Comparison of ENCODE assay signal across 7 mouse cellular contexts in genomic region chr11:103111881-103112551, GRCm38 (mm10). TPM values are rescaled to one million over a fixed set of nuclear protein-coding genes. Genes with fewer than 3 reads are reported as not detected.
A peak's percentile ranks its signal among the peaks of the same experiment; 100 is the strongest.
DNase-seq lines count a peak whose midpoint lies in the region; ATAC-seq and TF ChIP-seq lines count a peak whose summit lies in the region.

No protein-coding gene starts in this region.

- intact Hi-C loops in gastrocnemius, postnatal 36 days (cut with DNase I) = no loop called here

- no peaks in the 10 kb centered on the region for H3K27me3 ChIP-seq in intestine, embryonic 15.5 days (replicated peaks)
- peaks cover 21% of the 10 kb centered on the region for H3K27me3 ChIP-seq in liver, embryonic 15.5 days

- no peak for TF ChIP-seq CTCF in cortical plate, adult 2 months (IDR thresholded peaks at IDR 0.05; ENCODE audit: extremely low read depth, insufficient read depth, low read length)

- WGBS in intestine, embryonic 15.5 days = 2% methylated on average over 28 of the region's 28 CpGs
- WGBS in liver, embryonic 15.5 days (ENCODE audit: insufficient replicate concordance) = 13% methylated on average over 28 of the region's 28 CpGs

- peak; percentile 20; the same call in 1 of the 2 replicates for TF ChIP-seq POLR2A in cortical plate, adult 2 months (IDR thresholded peaks at IDR 0.05; ENCODE audit: extremely low read depth, insufficient read depth, low read length)

- peak; percentile 32 for ATAC-seq in intestine, embryonic 15.5 days
- no peak for ATAC-seq in liver, embryonic 15.5 days (ENCODE audit: insufficient read depth)

- H3K9me3 ChIP-seq in intestine, embryonic 15.5 days = no peaks in the 10 kb centered on the region
- no peaks in the 10 kb centered on the region for H3K9me3 ChIP-seq in liver, embryonic 15.5 days (replicated peaks)

- H3K27ac ChIP-seq in cortical plate, adult 2 months (ENCODE audit: insufficient read depth, low read length) = no peak overlapping the region
- peak overlapping the region; percentile 45 for H3K27ac ChIP-seq in intestine, embryonic 15.5 days
- peak overlapping the region; percentile 45; the same call in 1 of the 2 replicates for H3K27ac ChIP-seq in liver, embryonic 15.5 days (replicated peaks)

- no peaks in the 10 kb centered on the region; the same call in 1 of the 2 replicates for H3K36me3 ChIP-seq in intestine, embryonic 15.5 days
- peaks cover 34% of the 10 kb centered on the region for H3K36me3 ChIP-seq in liver, embryonic 15.5 days (replicated peaks)

- no peaks in the 10 kb centered on the region; the same call in 1 of the 2 replicates for H3K4me1 ChIP-seq in cortical plate, adult 2 months (ENCODE audit: control insufficient read depth, insufficient read depth, low read length)
- peaks cover 21% of the 10 kb centered on the region; the same call in 1 of the 2 replicates for H3K4me1 ChIP-seq in intestine, embryonic 15.5 days (replicated peaks)
- H3K4me1 ChIP-seq in liver, embryonic 15.5 days (replicated peaks) = peaks cover 55% of the 10 kb centered on the region

- peak; percentile 87 for DNase-seq in adrenal gland, postnatal 10 days
- peak; percentile 77 to 80 for DNase-seq in gastrocnemius, postnatal 36 days
- peak; percentile 53 for DNase-seq in ovary, postnatal 10 days (ENCODE audit: low spot score)
- no peak for DNase-seq in spleen, postnatal 14 days (ENCODE audit: low spot score in 2 of 2)

- H3K4me3 ChIP-seq in cortical plate, adult 2 months (ENCODE audit: insufficient read depth, low read length) = no peak overlapping the region; the same call in 1 of the 2 replicates
- peak overlapping the region; percentile 38 for H3K4me3 ChIP-seq in intestine, embryonic 15.5 days (replicated peaks)
- peak overlapping the region; percentile 39 for H3K4me3 ChIP-seq in liver, embryonic 15.5 days (replicated peaks)

- peak overlapping the region; percentile 82 for H3K4me2 ChIP-seq in intestine, embryonic 15.5 days (replicated peaks)
- peak overlapping the region; percentile 65 for H3K4me2 ChIP-seq in liver, embryonic 15.5 days

- H3K9ac ChIP-seq in intestine, embryonic 15.5 days = peak overlapping the region; percentile 55
- peak overlapping the region; percentile 20; the same call in 1 of the 2 replicates for H3K9ac ChIP-seq in liver, embryonic 15.5 days

RNA-seq across cellular contexts. Expression of gene Hexim1, which starts 4.0 kb away (rescaled TPM):
- 10 to 100 TPM; 49.6 to 50.1 TPM for total RNA-seq in adrenal gland, postnatal 10 days (2021)
- polyA plus RNA-seq in cortical plate, adult 2 months (2012; rRNA removed) = 22.6 and 22.9 TPM in 2 replicates
- 10 to 100 TPM; 14.7 to 17.0 TPM for total RNA-seq in gastrocnemius, postnatal 36 days (2021)
- polyA plus RNA-seq in intestine, embryonic 15.5 days (2015; fragmentation: Nextera tagmentation; extraction: Ambion mirVana) = 4.1 and 4.7 TPM in 2 replicates
- polyA plus RNA-seq in liver, embryonic 15.5 days (2015; fragmentation: Nextera tagmentation; extraction: Ambion mirVana) = 1.8 and 1.9 TPM in 2 replicates

RNA-seq across cellular contexts. Expression of gene Acbd4, which starts 10.5 kb away (rescaled TPM):
- total RNA-seq in adrenal gland, postnatal 10 days (2021) = 10 to 100 TPM; 81.0 to 94.7 TPM
- polyA plus RNA-seq in cortical plate, adult 2 months (2012; rRNA removed) = 40.7 and 46.3 TPM in 2 replicates
- total RNA-seq in gastrocnemius, postnatal 36 days (2021) = 10 to 100 TPM; 26.8 to 31.1 TPM
- polyA plus RNA-seq in intestine, embryonic 15.5 days (2015; fragmentation: Nextera tagmentation; extraction: Ambion mirVana) = 17.4 and 22.0 TPM in 2 replicates
- polyA plus RNA-seq in liver, embryonic 15.5 days (2015; fragmentation: Nextera tagmentation; extraction: Ambion mirVana) = 60.6 and 60.9 TPM in 2 replicates

RNA-seq across cellular contexts. Expression of gene Plcd3, which starts 10.6 kb away (rescaled TPM):
- total RNA-seq in adrenal gland, postnatal 10 days (2021) = 10 to 100 TPM in 1 of 2 experiments, 1 to 10 TPM in 1; 8.7 to 11.0 TPM
- polyA plus RNA-seq in cortical plate, adult 2 months (2012; rRNA removed) = 17.1 and 21.1 TPM in 2 replicates
- total RNA-seq in gastrocnemius, postnatal 36 days (2021) = 1 to 10 TPM; 3.8 to 4.0 TPM
- polyA plus RNA-seq in intestine, embryonic 15.5 days (2015; fragmentation: Nextera tagmentation; extraction: Ambion mirVana) = 1.8 and 2.0 TPM in 2 replicates
- 0.31 and 0.45 TPM in 2 replicates for polyA plus RNA-seq in liver, embryonic 15.5 days (2015; fragmentation: Nextera tagmentation; extraction: Ambion mirVana)

RNA-seq across cellular contexts. Expression of gene Hexim2, which starts 20.2 kb away (rescaled TPM):
- total RNA-seq in adrenal gland, postnatal 10 days (2021) = 1 to 10 TPM; 4.8 to 8.9 TPM
- 10.7 and 11.9 TPM in 2 replicates for polyA plus RNA-seq in cortical plate, adult 2 months (2012; rRNA removed)
- total RNA-seq in gastrocnemius, postnatal 36 days (2021) = 1 to 10 TPM; 2.1 to 2.9 TPM
- 7.9 and 8.8 TPM in 2 replicates for polyA plus RNA-seq in intestine, embryonic 15.5 days (2015; fragmentation: Nextera tagmentation; extraction: Ambion mirVana)
- 4.2 and 4.7 TPM in 2 replicates for polyA plus RNA-seq in liver, embryonic 15.5 days (2015; fragmentation: Nextera tagmentation; extraction: Ambion mirVana)

RNA-seq across cellular contexts. Expression of gene Fmnl1, which starts 58.9 kb away (rescaled TPM):
- total RNA-seq in adrenal gland, postnatal 10 days (2021) = 10 to 100 TPM; 17.7 to 20.5 TPM
- 125 and 133 TPM in 2 replicates for polyA plus RNA-seq in cortical plate, adult 2 months (2012; rRNA removed)
- total RNA-seq in gastrocnemius, postnatal 36 days (2021) = 1 to 10 TPM; 3.6 to 5.6 TPM
- polyA plus RNA-seq in intestine, embryonic 15.5 days (2015; fragmentation: Nextera tagmentation; extraction: Ambion mirVana) = 2.0 and 2.2 TPM in 2 replicates
- polyA plus RNA-seq in liver, embryonic 15.5 days (2015; fragmentation: Nextera tagmentation; extraction: Ambion mirVana) = 5.7 and 6.2 TPM in 2 replicates

Comparison
In these comparisons a context has a peak if more than half of its experiments do, and no peak if none do; other contexts are left out.
1. DNase-seq: peak in adrenal gland, postnatal 10 days (single experiment), gastrocnemius, postnatal 36 days (2 of 2) and ovary, postnatal 10 days (single experiment); none in spleen, postnatal 14 days (0 of 2).